Mouse (Mus musculus) midbrain, embryonic 11.5 days (tissue): Measurements from ENCODE around the gene Clybl. TPM values are rescaled to one million over a fixed set of nuclear protein-coding genes. Genes with fewer than 3 reads are reported as not detected.

Source experiments
- ATAC-seq: fragments of 200-750 bp; cut with Nextera tagmentation; 2 replicates; pipeline ENCODE4 v1.8.0; 2017; ENCODE audit warnings: moderate TSS enrichment, moderate library complexity; ENCODE audit not compliant: low FRiP score
- DNase-seq: peaks from one replicate; pipeline ENCODE4 v3.0.0; 2015; ENCODE audit warnings: low spot score; ENCODE audit errors: missing footprints
- H3K27ac ChIP-seq: fragments of 300-500 bp; sonication (generic); 2 replicates; pipeline ENCODE4 v1.5.1; 2014; ENCODE audit warnings: low read depth, low read length
- H3K27me3 ChIP-seq: fragments of 300-500 bp; sonication (generic); 2 replicates; pipeline ENCODE4 v1.6.1; 2014; ENCODE audit warnings: mild to moderate bottlenecking, low read length, moderate library complexity, mixed read lengths; ENCODE audit not compliant: control insufficient read depth, insufficient read depth
- H3K36me3 ChIP-seq: fragments of 300-500 bp; sonication (generic); 2 replicates; pipeline ENCODE4 v1.6.1; 2014; ENCODE audit warnings: mild to moderate bottlenecking, low read length, moderate library complexity, mixed read lengths; ENCODE audit not compliant: control insufficient read depth, insufficient read depth
- H3K4me1 ChIP-seq: fragments of 300-500 bp; sonication (generic); 2 replicates; pipeline ENCODE4 v1.6.1; 2014; ENCODE audit warnings: low read length; ENCODE audit not compliant: control insufficient read depth, insufficient read depth
- H3K4me2 ChIP-seq: fragments of 300-500 bp; sonication (generic); 2 replicates; pipeline ENCODE4 v1.6.1; 2014; ENCODE audit warnings: mild to moderate bottlenecking, moderate library complexity
- H3K4me3 ChIP-seq: fragments of 300-500 bp; sonication (generic); 2 replicates; pipeline ENCODE4 v1.5.1; 2014; ENCODE audit warnings: low read depth, low read length
- H3K9ac ChIP-seq: fragments of 300-500 bp; sonication (generic); 2 replicates; pipeline ENCODE4 v1.6.1; 2014; ENCODE audit warnings: low read length
- H3K9me3 ChIP-seq: fragments of 300-500 bp; sonication (generic); 2 replicates; pipeline ENCODE4 v1.6.1; 2016; ENCODE audit warnings: low read length; ENCODE audit not compliant: control insufficient read depth
- WGBS: fragments of 180-500 bp; shearing (Covaris S2); extraction: QIAGEN DNeasy Blood & Tissue Kit; methylation state at CpG from one replicate; pipeline ENCODE4 v1.1.7; 2014; 5-methylcytosine and 5-hydroxymethylcytosine counted together
- polyA plus RNA-seq: library from polyadenylated mRNA; unstranded; fragments of >200 nt; fragmentation: Nextera tagmentation; extraction: Ambion mirVana; gene quantifications from 2 replicates; pipeline ENCODE4 v1.2.1, GENCODE M21; 2014

Gene Clybl
- polyA plus RNA-seq, 1 experiment from 2014 or later: 31.5 TPM

DNA sequence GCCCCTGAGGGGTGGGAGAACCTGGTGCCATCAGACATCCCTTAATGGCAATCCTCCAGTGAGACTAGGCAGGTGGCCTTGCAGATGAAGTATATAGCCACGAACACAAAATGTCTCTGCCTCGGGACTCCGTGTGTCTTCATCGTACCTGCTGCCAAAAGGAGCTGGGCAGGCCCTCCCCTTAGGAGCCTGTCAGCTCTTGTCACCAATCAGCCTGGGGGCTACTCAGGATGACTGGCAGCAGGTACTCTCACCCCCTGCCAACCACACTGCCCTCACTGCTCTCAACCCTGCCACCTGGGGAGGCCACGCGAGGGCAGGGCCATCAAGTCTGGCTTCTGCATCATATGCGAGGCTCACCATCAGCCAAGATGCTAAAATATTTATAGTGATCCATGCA, 166.6 kb downstream of the Clybl start:
- DNase-seq: no peak
- no peak for ATAC-seq

GRCm38 (mm10) chr14:122349326-122349725, 167.8 kb downstream of the Clybl start:
- WGBS: 87% methylated on average over 5 of the region's 5 CpGs
- Histone ChIP-seq H3K27me3 (no peaks in the 10 kb centered on the region), H3K36me3 (no peaks in the 10 kb centered on the region), H3K4me1 (peaks cover 7% of the 10 kb centered on the region), H3K9me3 (no peaks in the 10 kb centered on the region), H3K27ac (no peak overlapping the region), H3K4me3 (no peak overlapping the region), H3K9ac (no peak overlapping the region), H3K4me2 (no peak overlapping the region)
- DNase-seq: no peak
- no peak for ATAC-seq

More for the DNA sequence above, 166.6 kb downstream of the Clybl start:
- Histone ChIP-seq H3K4me2 (no peak overlapping the region), H3K27me3 (no peaks in the 10 kb centered on the region), H3K4me3 (no peak overlapping the region), H3K4me1 (peaks cover 7% of the 10 kb centered on the region), H3K36me3 (no peaks in the 10 kb centered on the region), H3K9ac (no peak overlapping the region), H3K9me3 (no peaks in the 10 kb centered on the region), H3K27ac (no peak overlapping the region)
- 89% methylated on average over 7 of the region's 7 CpGs for WGBS

- WGBS: 94% methylated on average over 4 of the region's 4 CpGs
- no peaks in the 10 kb centered on the region for H3K27me3 ChIP-seq
- ATAC-seq: no peak
- no peak overlapping the region for H3K4me3 ChIP-seq
- H3K27ac ChIP-seq: no peak overlapping the region
- peaks cover 3% of the 10 kb centered on the region for H3K4me1 ChIP-seq
- H3K9me3 ChIP-seq: no peaks in the 10 kb centered on the region
- no peaks in the 10 kb centered on the region for H3K36me3 ChIP-seq
- no peak overlapping the region for H3K4me2 ChIP-seq
- no peak for DNase-seq
- no peak overlapping the region for H3K9ac ChIP-seq
These were observed 168.3 kb downstream of the Clybl start for GRCm38 (mm10) chr14:122349761-122350160.

- WGBS: 87% methylated on average over 8 of the region's 8 CpGs
- DNase-seq (no peak), ATAC-seq (no peak)
- no peaks in the 10 kb centered on the region for H3K27me3 ChIP-seq
- H3K36me3 ChIP-seq: no peaks in the 10 kb centered on the region
- H3K27ac ChIP-seq: no peak overlapping the region
- H3K4me2 ChIP-seq: no peak overlapping the region
- H3K4me3 ChIP-seq: no peak overlapping the region
- no peak overlapping the region for H3K9ac ChIP-seq
- H3K9me3 ChIP-seq: no peaks in the 10 kb centered on the region
- no peaks in the 10 kb centered on the region for H3K4me1 ChIP-seq
These were observed 169.3 kb downstream of the Clybl start for GRCm38 (mm10) chr14:122350766-122351165.

- Histone ChIP-seq H3K4me3 (no peak overlapping the region), H3K27ac (no peak overlapping the region), H3K36me3 (no peaks in the 10 kb centered on the region), H3K9me3 (no peaks in the 10 kb centered on the region), H3K4me1 (no peaks in the 10 kb centered on the region), H3K9ac (no peak overlapping the region), H3K4me2 (no peak overlapping the region), H3K27me3 (no peaks in the 10 kb centered on the region)
- no peak for ATAC-seq
- DNase-seq: no peak
- 94% methylated on average over 4 of the region's 4 CpGs for WGBS
These were observed 175.8 kb downstream of the Clybl start for GRCm38 (mm10) chr14:122357316-122357715.

DNA sequence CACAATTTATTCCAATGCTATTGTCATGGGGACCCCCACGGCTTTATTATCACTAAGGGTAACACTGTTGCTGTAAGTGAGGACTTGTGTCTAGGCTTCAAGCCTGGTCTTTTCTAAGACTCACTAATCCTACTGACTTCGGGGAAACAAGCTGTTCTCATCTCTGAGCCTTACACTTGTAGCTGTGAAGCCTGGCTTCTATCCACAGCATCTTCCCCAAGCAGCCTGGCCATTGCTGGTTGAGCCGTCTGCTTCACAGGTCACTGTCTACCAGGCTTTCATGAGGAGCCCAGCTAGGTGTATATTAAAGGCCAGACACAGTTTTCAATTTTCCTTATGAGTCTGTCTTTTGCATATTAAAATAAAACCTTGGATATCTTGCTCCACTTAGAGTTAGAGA, 177.1 kb downstream of the Clybl start:
- 80% methylated on average over 3 of the region's 3 CpGs for WGBS
- no peak overlapping the region for H3K4me2 ChIP-seq
- no peaks in the 10 kb centered on the region for H3K36me3 ChIP-seq
- H3K27me3 ChIP-seq: no peaks in the 10 kb centered on the region
- H3K4me1 ChIP-seq: no peaks in the 10 kb centered on the region
- no peak overlapping the region for H3K9ac ChIP-seq
- no peaks in the 10 kb centered on the region for H3K9me3 ChIP-seq
- no peak overlapping the region for H3K27ac ChIP-seq
- ATAC-seq: no peak
- no peak overlapping the region for H3K4me3 ChIP-seq
- DNase-seq: no peak

DNA sequence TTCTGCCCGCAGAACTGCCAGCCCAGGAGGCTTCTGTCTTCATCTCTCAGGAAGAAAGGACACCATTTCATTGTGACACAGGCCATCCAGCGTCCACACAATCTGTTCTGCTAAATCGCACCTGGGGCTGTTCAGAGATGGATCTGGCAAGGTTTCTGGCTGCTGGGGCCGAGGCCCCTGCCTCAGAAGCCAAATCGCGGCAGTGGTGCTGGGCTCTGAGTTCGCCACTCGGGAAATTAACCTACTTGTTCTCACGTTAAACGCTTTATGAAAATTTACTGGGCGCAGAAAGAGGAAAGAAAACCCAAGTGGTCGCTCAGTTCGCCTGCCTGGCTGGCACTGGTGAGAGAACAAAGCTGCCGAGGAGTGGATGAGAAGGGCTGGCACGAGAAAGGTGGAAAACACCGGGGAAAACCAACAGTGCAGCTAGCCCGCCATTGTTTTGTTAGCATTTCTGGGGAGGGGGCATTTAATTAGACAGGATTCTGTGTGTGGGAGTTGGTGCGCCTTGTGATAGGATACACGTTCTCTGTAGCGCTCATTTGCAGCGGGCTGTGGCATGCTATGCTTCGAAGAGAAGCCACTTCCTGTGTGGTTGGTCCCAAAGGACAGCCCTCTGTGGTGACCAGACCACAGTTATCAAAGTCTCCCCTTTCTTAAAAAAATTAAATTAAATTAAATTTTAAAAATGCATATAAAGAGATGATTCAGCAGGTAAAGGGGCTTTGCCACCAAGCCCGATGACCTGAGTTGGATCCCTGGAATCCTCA, 177.8 kb downstream of the Clybl start:
- WGBS: 86% methylated on average over 23 of the region's 23 CpGs

GRCm38 (mm10) chr14:122361807-122362206, 180.3 kb downstream of the Clybl start:
- DNase-seq (no peak), ATAC-seq (no peak)
- no peak overlapping the region for H3K4me2 ChIP-seq
- no peak overlapping the region for H3K27ac ChIP-seq
- no peaks in the 10 kb centered on the region for H3K9me3 ChIP-seq
- no peaks in the 10 kb centered on the region; the same call in 1 of the 2 replicates for H3K27me3 ChIP-seq
- WGBS: 87% methylated on average over 9 of the region's 9 CpGs
- no peaks in the 10 kb centered on the region for H3K36me3 ChIP-seq
- H3K9ac ChIP-seq: no peak overlapping the region
- no peak overlapping the region for H3K4me3 ChIP-seq
- no peaks in the 10 kb centered on the region for H3K4me1 ChIP-seq

More for the DNA sequence above, 177.8 kb downstream of the Clybl start:
- no peak overlapping the region for H3K4me3 ChIP-seq
- no peaks in the 10 kb centered on the region for H3K4me1 ChIP-seq
- no peak overlapping the region for H3K4me2 ChIP-seq
- no peaks in the 10 kb centered on the region for H3K27me3 ChIP-seq
- H3K36me3 ChIP-seq: no peaks in the 10 kb centered on the region
- no peak overlapping the region for H3K9ac ChIP-seq
- no peaks in the 10 kb centered on the region for H3K9me3 ChIP-seq
- no peak overlapping the region for H3K27ac ChIP-seq
- DNase-seq: no peak
- ATAC-seq: no peak

DNA sequence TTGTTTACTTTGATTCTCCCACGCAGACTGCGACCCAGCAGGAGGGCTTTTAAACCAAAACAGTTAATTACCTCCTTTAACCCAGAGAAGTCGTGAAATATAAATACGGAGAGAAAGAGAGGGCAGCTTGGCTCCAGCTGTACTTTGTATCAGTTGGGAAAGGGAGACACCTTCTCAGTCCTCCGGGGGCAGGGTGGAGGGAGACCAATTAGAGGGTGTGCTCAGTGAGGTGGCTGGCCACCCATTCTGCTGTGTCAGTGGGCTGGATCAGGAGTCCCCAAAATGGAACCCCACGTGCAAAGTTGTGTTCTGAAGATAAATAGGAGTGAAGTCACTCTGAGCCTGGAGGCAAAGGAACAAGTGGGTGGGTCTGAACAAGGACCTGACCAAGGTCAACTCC, 181.7 kb downstream of the Clybl start:
- 42% methylated on average over 6 of the region's 6 CpGs for WGBS
- Histone ChIP-seq H3K36me3 (no peaks in the 10 kb centered on the region), H3K9me3 (no peaks in the 10 kb centered on the region), H3K4me1 (no peaks in the 10 kb centered on the region), H3K4me3 (no peak overlapping the region), H3K9ac (no peak overlapping the region), H3K4me2 (no peak overlapping the region), H3K27me3 (peaks cover 8% of the 10 kb centered on the region; the same call in 1 of the 2 replicates), H3K27ac (no peak overlapping the region)
- DNase-seq: no peak
- ATAC-seq: no peak
